Mouse (Mus musculus) frontal cortex, postnatal 14 days (tissue): ENCODE measurements at regions not wholly inside any gene's neighbourhood (a gene's known extent, or its start where the extent isn't known, plus 50 kb on each side); places are given as distances from the start of the nearest gene placed in this dataset.

Source experiments
- DNase-seq, 2 experiments: peaks; one replicate each; pipeline ENCODE4 v3.0.0; 2022; ENCODE audit warnings: low spot score in 2 of 2

DNA sequence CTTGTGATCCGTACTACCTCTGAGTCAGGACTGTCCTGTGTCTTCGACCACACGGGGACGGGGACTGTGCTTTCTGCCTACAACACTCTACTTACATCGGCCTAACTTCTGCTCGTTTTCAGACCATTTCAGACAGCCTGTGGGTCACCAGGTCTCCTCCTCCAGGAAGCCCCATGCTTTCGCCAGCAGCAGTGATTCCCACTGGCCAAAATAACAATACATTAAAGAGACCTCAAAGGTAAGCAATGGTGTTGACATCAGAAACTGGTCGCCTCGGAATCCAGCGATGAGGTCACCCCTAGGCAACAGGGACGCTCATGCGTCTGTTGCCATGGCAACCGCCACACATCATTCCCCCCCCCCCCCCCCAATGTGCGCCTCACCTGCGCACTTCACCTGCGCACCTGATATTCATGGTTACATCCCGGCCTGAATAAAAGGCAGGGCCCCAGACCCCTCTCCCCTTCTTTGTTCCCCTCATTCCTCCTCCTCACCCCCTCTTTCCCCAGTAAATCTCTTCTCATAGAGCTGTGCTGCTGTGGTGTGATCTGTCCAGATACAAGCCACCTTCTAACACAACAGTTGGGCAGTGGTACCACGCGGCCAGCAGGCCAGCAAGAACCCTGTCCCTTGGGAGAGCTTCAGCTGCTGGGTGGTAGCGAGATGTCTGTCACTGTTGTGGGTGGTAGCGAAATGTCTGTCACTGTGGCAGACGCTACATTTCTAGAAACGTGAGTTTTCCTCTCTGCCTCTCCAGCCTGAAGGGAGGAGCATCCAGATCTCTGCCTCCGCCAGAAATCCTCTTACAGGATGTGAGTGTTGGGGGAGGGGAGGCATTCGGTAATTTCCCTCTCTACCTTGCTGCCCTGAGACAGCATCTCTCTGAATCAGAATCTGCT, 145.0 kb downstream of the Setd4 start:
- no peak for DNase-seq

GRCm38 (mm10) chr16:93458011-93458585, 145.8 kb downstream of the Setd4 start:
- DNase-seq, result no peak

DNA sequence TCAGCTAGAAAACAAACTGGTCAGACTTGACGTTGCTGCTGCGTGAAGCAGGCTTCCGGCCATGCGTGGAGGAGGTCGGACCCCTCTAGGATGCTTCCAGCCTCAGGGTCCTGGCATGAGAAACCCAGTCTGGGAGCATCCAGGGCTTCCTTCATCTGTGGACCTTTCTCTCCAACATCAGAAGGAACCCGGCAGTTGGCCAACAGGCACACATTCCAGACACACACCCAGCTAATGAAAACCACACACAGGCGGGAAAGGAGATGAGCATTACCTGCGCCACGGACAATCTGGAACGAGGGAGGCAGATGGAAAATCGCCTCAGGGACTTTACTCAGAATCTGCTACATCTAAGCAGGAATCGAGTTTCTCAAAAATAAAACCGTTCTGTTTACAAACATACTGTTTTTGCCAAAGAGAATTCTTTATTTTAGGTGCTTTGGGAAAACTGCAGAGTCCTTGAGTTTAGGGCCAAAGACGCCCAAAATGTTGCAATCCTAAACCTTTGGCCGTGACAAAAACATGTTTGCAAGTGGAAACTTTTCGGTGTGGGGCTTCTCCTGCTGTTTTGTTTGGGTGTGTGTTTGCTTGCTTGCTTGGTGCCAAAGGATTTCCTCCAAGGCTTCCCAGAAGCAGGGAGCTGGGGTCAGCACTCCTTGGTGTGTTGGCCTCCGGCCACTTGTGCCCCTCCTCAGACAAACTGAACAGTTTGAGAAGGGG, 147.0 kb downstream of the Setd4 start:
- no peak for DNase-seq

GRCm38 (mm10) chr16:93454080-93454997, 149.5 kb downstream of the Setd4 start:
- DNase-seq, result peak; percentile 38 to 79

GRCm38 (mm10) chr16:93453056-93453455, 150.8 kb downstream of the Setd4 start:
- DNase-seq, result no peak

- DNase-seq, result no peak
These were observed 153.0 kb downstream of the Setd4 start for GRCm38 (mm10) chr16:93450896-93451295.

GRCm38 (mm10) chr16:93449925-93450324, 153.9 kb downstream of the Setd4 start:
- no peak for DNase-seq

GRCm38 (mm10) chr16:93448124-93448523, 155.7 kb downstream of the Setd4 start:
- no peak for DNase-seq

DNA sequence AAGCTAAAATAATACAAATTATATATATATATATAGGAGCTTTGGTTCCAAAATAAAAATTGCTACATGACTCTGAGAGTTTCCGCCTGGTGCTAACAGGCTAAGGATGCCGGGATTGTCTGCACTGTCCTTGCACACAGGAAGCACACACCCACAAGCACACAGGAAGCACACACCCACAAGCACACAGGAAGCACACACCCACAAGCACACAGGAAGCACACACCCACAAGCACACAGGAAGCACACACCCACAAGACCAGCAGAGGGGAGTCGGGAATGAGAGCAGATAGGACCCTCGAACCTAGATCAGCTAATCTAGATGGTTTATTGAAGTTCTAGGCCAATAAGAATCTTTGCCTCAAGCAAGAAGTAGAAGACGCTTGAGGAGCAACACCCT, 156.9 kb downstream of the Setd4 start:
- DNase-seq, result no peak

GRCm38 (mm10) chr16:93446206-93446605, 157.7 kb downstream of the Setd4 start:
- no peak for DNase-seq

GRCm38 (mm10) chr16:93442837-93443236, 161.0 kb downstream of the Setd4 start:
- no peak for DNase-seq

- DNase-seq, result no peak
These were observed 166.0 kb downstream of the Setd4 start for GRCm38 (mm10) chr16:93437608-93438425.

DNA sequence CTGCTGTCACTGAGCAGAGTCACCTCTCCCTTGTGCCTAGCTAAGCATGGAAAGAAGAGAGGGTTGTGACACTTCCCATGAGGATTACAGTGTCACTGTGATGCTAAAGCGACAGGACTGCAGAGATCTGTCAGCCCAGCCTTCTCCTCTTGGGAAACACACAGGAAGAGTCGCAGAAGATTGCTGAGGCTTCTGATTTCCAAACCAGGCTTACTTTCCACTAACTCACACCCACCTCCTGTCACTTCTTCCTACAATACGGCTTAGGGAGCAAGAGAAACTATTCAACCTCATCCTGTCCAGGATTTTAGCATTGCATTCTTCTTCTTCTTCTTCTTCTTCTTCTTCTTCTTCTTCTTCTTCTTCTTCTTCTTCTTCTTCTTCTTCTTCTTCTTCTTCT, 167.1 kb downstream of the Setd4 start:
- DNase-seq, result no peak

DNA sequence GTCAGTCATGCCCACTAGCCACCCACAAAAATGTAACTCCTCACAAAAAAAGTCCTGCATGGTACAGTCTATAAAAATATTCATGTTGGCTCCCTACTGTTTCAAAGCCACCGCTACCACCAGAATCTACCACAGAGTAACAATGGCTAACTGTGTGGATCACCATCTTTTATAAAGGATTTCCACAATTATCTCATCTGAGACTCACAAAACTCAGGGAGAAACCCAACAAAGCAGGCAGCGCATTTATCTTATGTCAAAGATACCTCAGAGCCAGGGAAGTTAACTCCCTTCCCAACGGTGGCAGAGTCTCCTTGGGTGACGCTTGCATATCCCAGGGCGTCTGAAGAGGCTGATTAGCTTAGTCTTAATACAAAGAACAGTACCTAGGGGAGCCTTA, 172.5 kb downstream of the Setd4 start:
- DNase-seq, result no peak

GRCm38 (mm10) chr16:93429324-93429781, 174.5 kb downstream of the Setd4 start:
- no peak for DNase-seq

GRCm38 (mm10) chr16:93427264-93427663, 176.6 kb downstream of the Setd4 start:
- no peak for DNase-seq

- DNase-seq, result no peak
These were observed 178.1 kb downstream of the Setd4 start for GRCm38 (mm10) chr16:93425731-93426130.

DNA sequence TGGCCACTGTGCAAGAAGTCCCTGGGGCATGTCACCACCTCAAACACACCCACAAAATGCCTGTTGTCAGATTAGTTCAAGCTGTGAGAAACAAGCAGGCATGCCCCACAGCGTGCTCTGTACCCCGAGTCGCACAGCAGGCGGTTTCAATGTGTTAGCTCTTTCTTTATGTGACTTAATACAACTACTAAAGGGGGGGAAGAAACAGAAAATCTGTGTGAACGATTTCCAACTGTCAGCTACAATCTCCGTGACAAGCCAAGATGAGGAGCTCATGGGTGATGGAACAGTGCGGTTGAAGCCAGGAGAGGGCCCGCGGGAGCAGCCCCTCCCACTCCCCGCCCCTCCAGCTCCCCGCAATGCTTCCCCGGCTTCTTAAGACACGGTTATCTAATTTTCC, 180.7 kb downstream of the Setd4 start:
- DNase-seq, result no peak

DNA sequence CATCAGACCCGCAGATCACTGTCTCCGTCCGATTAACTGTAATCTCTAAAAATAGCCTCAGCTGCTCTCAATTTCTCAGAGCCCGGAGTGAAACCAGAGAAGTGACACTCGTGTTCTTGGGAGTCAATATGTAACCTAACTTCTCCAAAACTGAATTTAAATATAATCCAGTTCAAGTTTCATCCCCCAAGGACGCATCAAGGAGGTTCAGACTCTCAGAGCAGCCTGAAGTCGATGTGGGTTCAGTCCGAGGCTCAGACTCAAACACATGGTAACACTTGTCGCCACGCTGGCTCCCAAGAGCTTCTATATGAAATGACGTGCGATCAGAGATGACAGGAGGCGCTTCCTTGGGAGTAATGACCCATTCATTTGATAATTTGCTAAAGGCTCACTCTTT, 181.6 kb downstream of the Setd4 start:
- no peak for DNase-seq

GRCm38 (mm10) chr16:93418246-93418645, 185.6 kb downstream of the Setd4 start:
- DNase-seq, result no peak

DNA sequence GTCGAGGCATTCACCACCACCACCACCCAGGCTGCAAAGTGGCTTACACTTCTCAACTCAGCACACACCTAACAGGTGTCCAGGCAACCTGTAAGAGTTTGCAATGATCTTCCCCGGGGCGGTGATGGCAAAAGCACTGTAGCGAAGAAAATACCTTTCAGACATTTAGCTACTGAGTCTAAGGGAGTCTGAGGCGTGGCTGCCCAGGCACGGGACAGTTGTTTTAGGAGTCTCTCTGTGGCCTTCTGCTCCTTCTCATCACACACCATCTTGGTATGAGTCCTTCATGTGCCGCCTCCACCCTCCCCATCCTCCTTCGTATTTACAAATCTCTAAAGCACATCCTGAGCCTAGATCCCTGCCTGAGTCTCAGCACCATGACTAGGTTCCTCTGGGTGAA, 186.0 kb downstream of the Setd4 start:
- no peak for DNase-seq
